Mouse (Mus musculus) megakaryocyte, adult 5-6 weeks (primary cell): Measurements from ENCODE around the gene Spata33. TPM values are rescaled to one million over a fixed set of nuclear protein-coding genes. Genes with fewer than 3 reads are reported as not detected.
A peak's percentile ranks its signal among the peaks of the same experiment; 100 is the strongest.
"Not testable (repeated sequence)": the region's sequence is repeated elsewhere in the genome, so short reads cannot be mapped to it uniquely, and the experiment has no call there.

Experiments
- ATAC-seq: 2 replicates; pipeline ENCODE4 v1.8.0; 2016; ENCODE audit warnings: mild to moderate bottlenecking, inconsistent platforms; ENCODE audit not compliant: poor library complexity, severe bottlenecking
- total RNA-seq, 2 experiments: library from RNA; stranded (forward) in 1 of 2; stranded (reverse) in 1 of 2; fragments of 153-499, 151-499 nt in 1 of 2; fragments of 221-1000, 200-1000 nt in 1 of 2; gene quantifications; 2 replicates each; pipeline versions ENCODE4 v1.2.3 to v1.2.4; 2015 to 2017

The Spata33 gene
- total RNA-seq (2015) (0.09 and 0.11 TPM in 2 replicates), total RNA-seq (2017) (not detected in 2 replicates)

- peak; percentile 93 for ATAC-seq
Measured at GRCm38 (mm10) chr8:123212321-123213117, at the start of gene Spata33, which contains the start of gene Chmp1a. Gene Spata33, plus strand, starts transcription at chr8:123212832. Gene Chmp1a, minus strand, starts transcription at chr8:123212763.

GRCm38 (mm10) chr8:123181391-123181790 is 31.2 kb upstream of the Spata33 start:
- no peak for ATAC-seq

DNA sequence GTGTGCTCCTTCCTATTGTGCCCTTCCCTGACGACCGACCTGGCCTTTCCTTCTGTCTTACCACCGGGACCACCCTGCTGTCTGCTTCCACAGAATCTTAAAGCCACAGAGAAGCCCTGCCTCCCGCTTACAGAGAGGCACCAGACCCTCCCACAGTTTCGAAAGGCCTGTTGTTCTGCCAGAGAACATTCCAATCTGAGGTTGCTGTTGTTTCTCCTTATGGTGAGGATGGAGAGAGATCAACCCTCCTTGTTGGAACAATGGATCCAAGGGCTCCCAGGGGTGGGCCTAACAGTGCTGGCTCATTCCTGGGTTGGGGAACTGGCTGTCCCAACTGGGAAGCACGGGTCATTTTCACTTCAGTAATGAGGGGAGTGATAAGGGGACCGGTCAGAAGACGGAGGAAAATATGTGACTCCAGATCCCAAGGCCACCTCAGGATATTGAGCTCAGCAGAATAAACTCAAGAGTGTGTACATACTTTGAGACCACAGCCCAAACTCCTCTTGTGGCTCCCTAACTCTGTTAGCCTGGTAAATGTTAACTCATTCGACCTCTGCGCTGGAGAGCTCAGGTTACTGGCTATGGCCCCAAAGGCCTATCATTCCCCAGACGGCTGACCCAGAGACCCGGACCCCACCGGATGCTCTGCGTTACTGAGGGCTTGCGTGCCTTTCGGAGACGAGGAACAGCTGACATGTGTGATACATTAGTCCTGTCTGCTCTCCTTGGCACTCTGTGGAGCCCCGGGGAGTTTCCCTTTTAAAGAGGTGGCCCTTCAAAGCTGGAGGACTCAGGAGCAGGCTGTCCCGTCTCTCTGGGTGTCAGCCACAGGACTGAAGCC is 26.8 kb upstream of the Spata33 start, which contains the start of gene Dpep1:
Gene Dpep1, plus strand, starts transcription at position 677 of the 844 bp plus-strand sequence.
- ATAC-seq: no peak

- ATAC-seq: no peak
Measured at GRCm38 (mm10) chr8:123188006-123188405, 24.6 kb upstream of the Spata33 start.

DNA sequence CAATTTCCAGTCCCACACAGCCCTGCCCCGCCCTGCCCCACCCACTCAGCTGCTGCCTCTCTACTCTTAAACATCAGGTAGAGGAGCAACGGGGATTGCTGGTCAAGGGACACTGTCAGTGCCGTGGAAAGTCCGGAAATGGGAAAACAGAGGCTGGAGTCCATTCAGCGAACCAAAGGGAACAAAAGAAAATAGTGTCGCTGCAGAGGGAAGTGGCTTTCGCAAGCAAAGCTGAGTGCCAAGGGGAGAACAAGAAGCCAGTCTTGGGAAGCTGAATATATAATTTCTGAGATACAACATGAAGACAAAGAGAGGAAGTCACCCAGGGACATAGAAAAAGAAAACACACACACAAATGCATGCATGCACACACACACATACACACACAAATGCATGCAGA is 23.8 kb upstream of the Spata33 start:
- no peak for ATAC-seq

- ATAC-seq: peak; percentile 70
Measured at GRCm38 (mm10) chr8:123190678-123191077, 22.0 kb upstream of the Spata33 start.

DNA sequence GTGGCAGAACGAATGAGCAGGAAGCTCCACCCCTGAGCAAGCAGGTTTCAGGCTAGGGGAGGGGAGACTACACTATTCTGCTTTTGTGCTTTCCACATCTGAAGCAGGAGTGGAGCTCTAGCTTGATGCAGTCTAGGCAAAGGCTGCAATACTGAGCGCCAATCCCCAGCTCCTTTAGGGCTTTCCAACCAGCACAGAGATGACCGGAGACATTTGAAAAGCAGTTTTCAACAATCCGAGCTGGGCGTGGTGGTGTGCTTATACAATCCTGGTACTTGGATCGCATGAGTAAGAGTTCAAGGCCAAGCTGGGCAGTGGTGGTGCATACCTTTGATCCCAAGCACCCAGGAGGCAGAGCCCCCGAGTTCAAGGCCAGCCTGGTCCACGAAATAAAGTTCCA is 20.7 kb upstream of the Spata33 start:
- ATAC-seq: no peak

DNA sequence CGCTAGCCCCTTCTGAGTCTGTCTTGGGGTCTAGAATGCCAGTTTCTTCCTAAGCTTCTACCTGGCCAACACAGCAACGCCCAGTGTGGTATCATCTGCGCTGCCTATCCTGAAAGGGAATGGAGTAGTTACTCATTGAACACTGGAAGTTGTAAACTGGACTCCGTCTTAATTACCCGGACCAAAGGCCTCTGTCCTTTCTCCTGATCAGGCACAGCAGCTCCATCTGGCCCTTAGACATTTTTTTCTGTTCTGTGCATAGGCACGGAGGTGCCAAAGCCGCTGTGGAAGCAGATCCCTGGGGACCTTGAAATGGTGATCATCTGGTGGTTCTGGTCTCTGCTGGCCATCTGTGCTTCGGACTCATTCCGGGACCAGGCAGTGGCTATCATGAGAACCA is 18.9 kb upstream of the Spata33 start:
- no peak for ATAC-seq

- ATAC-seq: not testable (repeated sequence)
Measured at GRCm38 (mm10) chr8:123197016-123197415, 15.6 kb upstream of the Spata33 start.

GRCm38 (mm10) chr8:123199864-123200263 is 12.8 kb upstream of the Spata33 start:
- ATAC-seq: no peak

GRCm38 (mm10) chr8:123202288-123202687 is 10.3 kb upstream of the Spata33 start:
- ATAC-seq: peak; percentile 70

- peak; percentile 54 for ATAC-seq
Measured at GRCm38 (mm10) chr8:123203571-123203970, 9.1 kb upstream of the Spata33 start.

DNA sequence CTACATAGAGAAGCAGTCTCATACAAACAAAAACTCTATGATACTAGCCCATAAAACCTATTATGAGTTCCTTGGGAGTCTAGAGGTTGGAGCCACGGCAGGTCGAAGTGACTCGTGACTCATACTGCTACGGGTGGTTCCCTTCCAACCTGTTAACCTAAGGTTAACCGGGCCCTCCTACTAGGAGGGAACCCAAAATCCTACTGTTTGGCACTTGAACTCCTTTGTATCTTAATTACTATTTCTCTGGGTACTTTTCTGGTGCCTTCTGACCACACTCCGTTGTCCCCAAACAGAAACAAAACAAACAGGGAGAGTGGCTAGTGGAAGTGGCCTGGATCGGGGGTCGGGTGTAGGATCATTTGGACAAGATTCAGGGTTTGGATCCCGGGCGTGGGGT is 756 bp upstream of the Spata33 start:
- no peak for ATAC-seq

DNA sequence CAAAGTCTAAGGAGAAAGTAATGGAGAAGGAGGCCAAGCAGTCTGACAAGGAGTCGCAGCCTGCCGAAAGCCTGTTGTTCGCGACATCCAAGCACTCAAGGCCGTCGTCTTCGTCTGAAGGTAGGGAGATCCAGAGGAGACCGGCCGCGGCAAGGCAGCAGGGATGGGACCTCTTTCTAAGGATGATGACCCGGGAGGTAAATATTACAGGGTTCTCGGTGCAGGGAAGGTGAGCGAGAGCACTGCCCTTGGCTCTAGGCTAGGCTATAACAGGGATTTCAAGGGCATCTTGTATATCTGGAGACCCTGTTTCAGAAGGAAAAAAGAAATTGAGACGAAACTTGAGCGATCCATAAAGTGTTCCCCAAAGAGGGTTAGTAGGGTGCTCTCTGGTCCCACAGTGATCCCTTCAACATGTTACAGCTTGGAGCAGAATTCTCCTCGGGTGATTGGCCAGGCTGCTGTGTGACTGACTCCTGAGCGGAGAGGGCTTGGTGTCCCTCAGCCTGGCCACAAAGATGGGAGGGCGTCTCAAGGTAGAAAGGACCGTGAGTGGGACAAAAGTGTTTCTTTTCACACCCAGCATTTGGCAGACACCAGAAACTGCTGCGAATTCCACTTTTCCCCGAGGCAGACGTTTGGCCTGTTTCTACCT is 613 bp downstream of the Spata33 start:
- 0 out of 2 replicates have a peak, but pooled peaks have one; percentile 14 for ATAC-seq

GRCm38 (mm10) chr8:123215430-123215829 is 2.8 kb downstream of the Spata33 start:
- ATAC-seq: no peak

DNA sequence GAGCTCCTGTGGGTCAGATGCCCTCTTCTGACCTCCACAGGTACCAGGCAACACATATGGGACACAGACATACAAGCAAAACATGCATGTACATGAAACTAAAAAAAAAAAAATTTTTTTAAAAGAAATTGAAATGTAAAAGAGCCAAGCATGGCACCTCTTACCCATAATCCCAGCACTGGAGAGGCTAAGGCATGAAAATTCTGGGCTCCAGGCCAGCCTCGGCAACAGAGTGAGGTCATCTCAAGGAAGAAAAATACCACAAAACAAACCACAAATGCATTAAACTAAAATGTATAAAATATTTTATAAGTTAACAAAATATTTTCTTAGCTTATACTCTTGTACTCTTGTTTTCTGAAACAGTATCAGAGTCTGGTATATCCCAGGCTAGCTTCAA is 8.3 kb downstream of the Spata33 start:
- ATAC-seq: no peak

- peak; percentile 99 for ATAC-seq
Measured at GRCm38 (mm10) chr8:123224278-123225266, 11.9 kb downstream of the Spata33 start, which contains the start of gene Cdk10. Gene Cdk10, plus strand, starts transcription at chr8:123224842.

GRCm38 (mm10) chr8:123228416-123228815 is 15.8 kb downstream of the Spata33 start:
- ATAC-seq: no peak

DNA sequence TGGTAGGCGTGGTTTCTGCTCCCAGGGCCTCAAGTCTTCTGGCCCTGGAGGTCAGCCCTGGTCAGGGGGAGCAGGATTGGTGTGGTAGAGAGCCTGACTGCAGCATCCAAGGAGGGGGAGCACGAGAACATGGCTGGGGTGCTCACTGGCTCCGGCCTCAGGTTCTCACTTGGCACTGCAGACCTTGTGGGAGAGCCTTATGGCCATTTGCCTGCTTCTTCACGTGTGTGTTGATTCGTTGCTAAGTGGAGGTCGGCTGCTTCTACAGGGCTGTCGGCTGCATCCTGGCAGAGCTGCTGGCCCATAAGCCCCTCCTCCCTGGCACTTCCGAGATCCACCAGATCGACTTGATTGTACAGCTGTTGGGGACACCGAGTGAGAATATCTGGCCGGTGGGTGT is 17.7 kb downstream of the Spata33 start:
- peak; percentile 14; the same call in 1 of the 2 replicates for ATAC-seq

- ATAC-seq: no peak
Measured at GRCm38 (mm10) chr8:123231742-123232141, 19.1 kb downstream of the Spata33 start.
